Mouse (Mus musculus) kidney, adult 2 months (tissue): ENCODE measurements around the gene Rpl22.

Source experiments
- CTCF ChIP-seq: fragments of 200-500 bp; conservative IDR thresholded peaks from 2 replicates; pipeline ENCODE4 v1.5.1; 2011; ENCODE audit warnings: low read depth, mild to moderate bottlenecking, control low read depth, low read length, moderate library complexity, mixed read lengths; ENCODE audit not compliant: insufficient read depth, insufficient read length
- POLR2A ChIP-seq: fragments of 200-500 bp; IDR thresholded peaks from one replicate; pipeline ENCODE4 v1.6.1; 2011; ENCODE audit warnings: low read depth, low read length, control low read depth

DNA sequence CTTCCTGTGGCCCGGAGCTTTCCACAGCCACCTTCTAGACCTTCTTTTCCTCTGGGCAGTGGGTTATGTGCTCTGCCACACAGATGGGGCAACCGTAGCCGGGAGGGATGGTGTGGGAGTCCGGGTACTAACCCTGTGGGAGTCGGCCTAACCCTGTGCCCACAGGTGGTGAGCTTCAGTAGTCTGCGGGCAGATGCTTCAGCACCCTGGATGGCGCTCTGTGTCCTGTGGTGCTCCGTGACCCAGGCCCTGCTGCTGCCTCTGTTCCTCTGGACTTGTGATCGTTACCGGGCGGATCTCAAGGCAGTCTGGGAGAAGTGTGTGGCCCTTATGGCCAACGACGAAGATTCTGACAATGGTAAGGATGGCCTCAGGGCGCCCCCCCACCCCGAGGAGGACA lies 43.9 kb upstream of the Rpl22 start:
- TF ChIP-seq POLR2A (no peak), CTCF (no peak)
